Mouse (Mus musculus): ENCODE measurements around the gene Rnaseh2a. TPM values are rescaled to one million over a fixed set of nuclear protein-coding genes. Genes with fewer than 3 reads are reported as not detected.
A peak's percentile ranks its signal among the peaks of the same experiment; 100 is the strongest.

Rnaseh2a gene
- polyA plus RNA-seq, 1 experiment from 2014 or later = 80.1 TPM

- H3K27me3 ChIP-seq (ENCODE audit: control insufficient read depth, insufficient read depth, low read length) = no peaks in the 10 kb centered on the region
- no peaks in the 10 kb centered on the region for H3K9me3 ChIP-seq (ENCODE audit: control insufficient read depth, low read length)
- under 1% methylated on average over 15 of the region's 15 CpGs for WGBS
- peaks cover 6% of the 10 kb centered on the region for H3K4me1 ChIP-seq (replicated peaks; ENCODE audit: control insufficient read depth, insufficient read depth)
- TF ChIP-seq CTCF (IDR thresholded peaks at IDR 0.05; ENCODE audit: low read depth) (no peak), EP300 (optimal IDR thresholded peaks at IDR 0.05) (no peak)
- H3K4me2 ChIP-seq (replicated peaks; ENCODE audit: low read depth) = peak overlapping the region; percentile 92
- DNase-seq (ENCODE audit: low spot score) (peak; percentile 97), ATAC-seq (ENCODE audit: low FRiP score, low TSS enrichment) (peak; percentile 82)
- H3K36me3 ChIP-seq (ENCODE audit: control insufficient read depth, insufficient read depth, low read length) = no peaks in the 10 kb centered on the region
- H3K27ac ChIP-seq (replicated peaks) = peak overlapping the region; percentile 94
- H3K4me3 ChIP-seq (ENCODE audit: low read depth, low read length) = peak overlapping the region; percentile 58
- peak overlapping the region; percentile 74 for H3K9ac ChIP-seq (ENCODE audit: low read length)
Measured at GRCm38 (mm10) chr8:84990836-84991235, 21.3 kb upstream of the Rnaseh2a start.

- peak within 1 kb of the TSS; percentile 92 for H3K4me2 ChIP-seq (replicated peaks; ENCODE audit: low read depth)
- ATAC-seq (ENCODE audit: low FRiP score, low TSS enrichment) = peak; percentile 91
- no peaks in the 10 kb centered on the region for H3K27me3 ChIP-seq (ENCODE audit: control insufficient read depth, insufficient read depth, low read length)
- TF ChIP-seq EP300 (optimal IDR thresholded peaks at IDR 0.05) (no peak), CTCF (IDR thresholded peaks at IDR 0.05; ENCODE audit: low read depth) (peak; percentile 98)
- peak within 1 kb of the TSS; percentile 94 for H3K27ac ChIP-seq (replicated peaks)
- peak within 1 kb of the TSS; percentile 58 for H3K4me3 ChIP-seq (ENCODE audit: low read depth, low read length)
- H3K9me3 ChIP-seq (ENCODE audit: control insufficient read depth, low read length) = no peaks in the 10 kb centered on the region
- H3K4me1 ChIP-seq (replicated peaks; ENCODE audit: control insufficient read depth, insufficient read depth) = peaks cover 10% of the 10 kb centered on the region
- WGBS = 0% methylated on average over 28 of the region's 28 CpGs
- H3K9ac ChIP-seq (ENCODE audit: low read length) = peak within 1 kb of the TSS; percentile 74
- no peaks in the 10 kb centered on the region for H3K36me3 ChIP-seq (ENCODE audit: control insufficient read depth, insufficient read depth, low read length)
- peak; percentile 99 for DNase-seq (ENCODE audit: low spot score)
Measured at GRCm38 (mm10) chr8:84990349-84990748, 20.8 kb upstream of the Rnaseh2a start, which contains the start of gene Hook2. TSS of gene Hook2 (plus strand) at chr8:84990603.

DNA sequence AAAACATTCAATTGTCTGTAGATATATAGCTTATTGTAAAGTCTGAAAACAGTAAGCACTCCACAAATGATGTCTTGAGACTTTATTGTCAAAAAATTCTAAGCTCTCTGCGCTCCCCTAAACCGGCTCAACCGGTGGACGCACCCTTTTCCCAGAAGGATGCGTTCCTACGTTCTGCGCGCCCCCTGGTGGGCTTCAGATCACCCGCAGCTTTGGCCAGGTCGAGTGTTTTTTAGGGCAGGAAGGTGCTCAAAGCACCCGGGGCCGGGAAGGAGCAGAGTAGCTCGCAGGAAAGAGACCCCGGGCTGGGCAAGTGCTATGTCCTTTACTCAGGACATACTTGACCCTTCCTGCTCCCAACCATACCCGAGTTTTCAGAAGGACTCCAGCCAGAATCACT, 20.2 kb upstream of the Rnaseh2a start:
- peak; percentile 37 for TF ChIP-seq EP300 (optimal IDR thresholded peaks at IDR 0.05)
- peak; percentile 88 for TF ChIP-seq CTCF (IDR thresholded peaks at IDR 0.05; ENCODE audit: low read depth)
- Histone ChIP-seq H3K9ac (ENCODE audit: low read length) (peak overlapping the region; percentile 70), H3K4me1 (replicated peaks; ENCODE audit: control insufficient read depth, insufficient read depth) (peaks cover 11% of the 10 kb centered on the region), H3K9me3 (ENCODE audit: control insufficient read depth, low read length) (no peaks in the 10 kb centered on the region), H3K36me3 (ENCODE audit: control insufficient read depth, insufficient read depth, low read length) (no peaks in the 10 kb centered on the region), H3K4me2 (replicated peaks; ENCODE audit: low read depth) (peak overlapping the region; percentile 92), H3K27ac (replicated peaks) (peak overlapping the region; percentile 90), H3K27me3 (ENCODE audit: control insufficient read depth, insufficient read depth, low read length) (no peaks in the 10 kb centered on the region), H3K4me3 (ENCODE audit: low read depth, low read length) (peak overlapping the region; percentile 58)
- DNase-seq (ENCODE audit: low spot score) = peak; percentile 95
- under 1% methylated on average over 15 of the region's 15 CpGs for WGBS
- ATAC-seq (ENCODE audit: low FRiP score, low TSS enrichment) = peak; percentile 64

- Histone ChIP-seq H3K27me3 (ENCODE audit: control insufficient read depth, insufficient read depth, low read length) (no peaks in the 10 kb centered on the region), H3K4me1 (replicated peaks; ENCODE audit: control insufficient read depth, insufficient read depth) (peaks cover 11% of the 10 kb centered on the region), H3K27ac (replicated peaks) (peak overlapping the region; percentile 90), H3K9me3 (ENCODE audit: control insufficient read depth, low read length) (no peaks in the 10 kb centered on the region), H3K36me3 (ENCODE audit: control insufficient read depth, insufficient read depth, low read length) (no peaks in the 10 kb centered on the region), H3K4me2 (replicated peaks; ENCODE audit: low read depth) (peak overlapping the region; percentile 92), H3K4me3 (ENCODE audit: low read depth, low read length) (peak overlapping the region; percentile 58; the same call in 1 of the 2 replicates), H3K9ac (ENCODE audit: low read length) (peak overlapping the region; percentile 23; the same call in 1 of the 2 replicates)
- ATAC-seq (ENCODE audit: low FRiP score, low TSS enrichment) (no peak), DNase-seq (ENCODE audit: low spot score) (peak; percentile 72)
- 8% methylated on average over 15 of the region's 15 CpGs for WGBS
- TF ChIP-seq CTCF (IDR thresholded peaks at IDR 0.05; ENCODE audit: low read depth) = no peak
- peak; percentile 2 for TF ChIP-seq EP300 (optimal IDR thresholded peaks at IDR 0.05)
Measured at GRCm38 (mm10) chr8:84989311-84989731, 19.8 kb upstream of the Rnaseh2a start.

GRCm38 (mm10) chr8:84987903-84988302, 18.3 kb upstream of the Rnaseh2a start:
- Histone ChIP-seq H3K36me3 (ENCODE audit: control insufficient read depth, insufficient read depth, low read length) (no peaks in the 10 kb centered on the region), H3K9ac (ENCODE audit: low read length) (no peak overlapping the region)
- 57% methylated on average over 2 of the region's 2 CpGs for WGBS

DNA sequence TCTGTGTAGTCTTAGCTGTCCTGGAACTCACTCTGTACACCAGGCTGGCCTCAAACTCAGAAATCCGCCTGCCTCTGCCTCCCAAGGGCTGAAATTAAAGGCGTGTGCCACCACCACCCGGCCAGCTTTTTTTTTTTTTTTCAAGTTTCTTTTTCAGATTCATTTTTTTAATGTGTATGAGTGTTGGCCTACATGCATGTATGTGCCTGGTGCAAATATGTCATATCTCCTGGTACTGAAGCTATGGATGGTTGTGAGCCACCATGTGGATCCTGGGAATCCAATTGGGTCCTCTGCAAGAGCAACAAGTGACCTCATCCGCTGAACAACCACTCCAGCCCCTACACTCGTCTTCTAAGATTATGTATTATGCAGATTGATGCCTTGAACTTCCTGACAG, 17.8 kb upstream of the Rnaseh2a start:
- no peaks in the 10 kb centered on the region for H3K36me3 ChIP-seq (ENCODE audit: control insufficient read depth, insufficient read depth, low read length)
- no peak overlapping the region for H3K27ac ChIP-seq (replicated peaks)
- H3K27me3 ChIP-seq (ENCODE audit: control insufficient read depth, insufficient read depth, low read length) = no peaks in the 10 kb centered on the region
- DNase-seq (ENCODE audit: low spot score) = no peak
- no peak overlapping the region for H3K9ac ChIP-seq (ENCODE audit: low read length)
- H3K4me2 ChIP-seq (replicated peaks; ENCODE audit: low read depth) = no peak overlapping the region
- peaks cover 13% of the 10 kb centered on the region for H3K4me1 ChIP-seq (replicated peaks; ENCODE audit: control insufficient read depth, insufficient read depth)
- no peaks in the 10 kb centered on the region for H3K9me3 ChIP-seq (ENCODE audit: control insufficient read depth, low read length)
- no peak for TF ChIP-seq EP300 (optimal IDR thresholded peaks at IDR 0.05)
- no peak for TF ChIP-seq CTCF (IDR thresholded peaks at IDR 0.05; ENCODE audit: low read depth)
- no peak overlapping the region for H3K4me3 ChIP-seq (ENCODE audit: low read depth, low read length)
- WGBS = 71% methylated on average over 5 of the region's 5 CpGs
- ATAC-seq (ENCODE audit: low FRiP score, low TSS enrichment) = no peak

More at GRCm38 (mm10) chr8:84987903-84988302, 18.3 kb upstream of the Rnaseh2a start:
- Histone ChIP-seq H3K27ac (replicated peaks) (no peak overlapping the region), H3K4me2 (replicated peaks; ENCODE audit: low read depth) (no peak overlapping the region), H3K4me3 (ENCODE audit: low read depth, low read length) (no peak overlapping the region), H3K27me3 (ENCODE audit: control insufficient read depth, insufficient read depth, low read length) (no peaks in the 10 kb centered on the region), H3K9me3 (ENCODE audit: control insufficient read depth, low read length) (no peaks in the 10 kb centered on the region), H3K4me1 (replicated peaks; ENCODE audit: control insufficient read depth, insufficient read depth) (peaks cover 11% of the 10 kb centered on the region)
- DNase-seq (ENCODE audit: low spot score) (no peak), ATAC-seq (ENCODE audit: low FRiP score, low TSS enrichment) (no peak)
- TF ChIP-seq CTCF (IDR thresholded peaks at IDR 0.05; ENCODE audit: low read depth) (no peak), EP300 (optimal IDR thresholded peaks at IDR 0.05) (no peak)
